Mouse (Mus musculus) embryonic fibroblast, embryonic 13.5 days (primary cell): Measurements from ENCODE around the gene Kdm5b. TPM values are rescaled to one million over a fixed set of nuclear protein-coding genes. Genes with fewer than 3 reads are reported as not detected.
"Not testable (repeated sequence)": the region's sequence is repeated elsewhere in the genome, so short reads cannot be mapped to it uniquely, and the experiment has no call there.

Experiments used
- H3K27ac ChIP-seq: 2 replicates; pipeline ENCODE4 v1.5.1; 2012; ENCODE audit warnings: low read length, control low read depth, inconsistent platforms; ENCODE audit not compliant: insufficient read depth
- H3K4me1 ChIP-seq: 2 replicates; pipeline ENCODE4 v1.6.1; 2011; ENCODE audit warnings: low read length; ENCODE audit not compliant: control insufficient read depth, insufficient read depth
- H3K4me3 ChIP-seq: 2 replicates; pipeline ENCODE4 v1.5.1; 2011; ENCODE audit warnings: mild to moderate bottlenecking, control low read depth, low read length; ENCODE audit not compliant: insufficient read depth
- CTCF ChIP-seq: IDR thresholded peaks from 2 replicates; pipeline ENCODE4 v1.5.1; 2011; ENCODE audit warnings: mild to moderate bottlenecking, control low read depth, low read length, moderate library complexity, borderline replicate concordance; ENCODE audit not compliant: insufficient read depth
- POLR2A ChIP-seq: IDR thresholded peaks from 2 replicates; pipeline ENCODE4 v1.6.1; 2011; ENCODE audit warnings: low read depth, mild to moderate bottlenecking, control low read depth, low read length, moderate library complexity
- polyA plus RNA-seq: library from polyadenylated mRNA; stranded (reverse); fragments of >200 nt; gene quantifications from 2 replicates; pipeline ENCODE4 v1.2.4, GENCODE M21; 2011; ENCODE audit warnings: low read depth; ENCODE audit not compliant: missing spikeins, insufficient read length

The Kdm5b gene
- polyA plus RNA-seq: 69.1 and 71.7 TPM in 2 replicates

GRCm38 (mm10) chr1:134559976-134560375 lies at the start of gene Kdm5b:
Gene Kdm5b (plus strand): TSS chr1:134560171.
- Histone ChIP-seq H3K27ac (peak within 1 kb of the TSS; percentile 28; the same call in 1 of the 2 replicates), H3K4me1 (no peaks in the 10 kb centered on the region; the same call in 1 of the 2 replicates), H3K4me3 (peak within 1 kb of the TSS; percentile 58)
- TF ChIP-seq POLR2A: peak; percentile 99
- TF ChIP-seq CTCF: no peak

DNA sequence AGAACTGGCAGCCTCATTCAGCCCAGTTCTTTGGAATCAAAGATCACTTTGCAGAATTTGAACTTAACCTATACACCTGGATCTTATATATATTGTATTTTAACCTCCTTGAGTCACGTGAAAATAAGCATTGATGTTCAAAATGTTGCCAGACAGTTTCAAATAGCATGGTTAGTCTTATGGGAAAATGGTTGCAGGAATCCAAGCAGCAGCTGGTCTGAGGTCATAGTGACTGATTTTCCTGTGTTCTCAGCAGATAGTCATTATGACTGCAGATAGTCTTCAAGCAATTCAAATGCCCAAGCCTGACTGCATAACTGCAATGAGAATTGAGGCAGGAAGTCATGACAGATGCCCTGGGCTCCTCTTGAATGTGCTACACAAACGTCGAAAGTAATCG lies 47.8 kb upstream of the Kdm5b start:
- H3K27ac ChIP-seq: no peak overlapping the region
- no peak overlapping the region for H3K4me3 ChIP-seq
- peaks cover 10% of the 10 kb centered on the region for H3K4me1 ChIP-seq
- TF ChIP-seq CTCF: no peak
- no peak for TF ChIP-seq POLR2A

DNA sequence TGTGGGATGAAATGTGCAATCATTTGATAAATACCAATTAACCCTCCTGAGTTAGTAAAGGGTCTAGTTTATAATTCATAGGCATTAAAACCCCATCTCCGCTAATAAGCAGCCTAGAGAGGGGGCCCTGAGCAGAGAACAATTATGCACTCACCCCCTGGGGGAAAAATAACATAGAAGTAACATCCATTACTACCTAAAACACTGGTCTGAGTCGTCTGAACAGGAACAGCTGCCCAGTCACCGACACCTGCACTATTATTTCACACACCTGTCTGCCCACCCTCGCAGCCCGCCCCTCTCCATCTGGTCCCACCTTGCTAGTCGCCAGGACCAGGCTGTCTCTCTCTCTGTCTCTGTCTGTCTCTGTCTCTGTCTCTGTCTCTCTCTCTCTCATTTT lies 47.4 kb upstream of the Kdm5b start:
- TF ChIP-seq POLR2A: no peak
- TF ChIP-seq CTCF: no peak
- no peak overlapping the region for H3K27ac ChIP-seq

DNA sequence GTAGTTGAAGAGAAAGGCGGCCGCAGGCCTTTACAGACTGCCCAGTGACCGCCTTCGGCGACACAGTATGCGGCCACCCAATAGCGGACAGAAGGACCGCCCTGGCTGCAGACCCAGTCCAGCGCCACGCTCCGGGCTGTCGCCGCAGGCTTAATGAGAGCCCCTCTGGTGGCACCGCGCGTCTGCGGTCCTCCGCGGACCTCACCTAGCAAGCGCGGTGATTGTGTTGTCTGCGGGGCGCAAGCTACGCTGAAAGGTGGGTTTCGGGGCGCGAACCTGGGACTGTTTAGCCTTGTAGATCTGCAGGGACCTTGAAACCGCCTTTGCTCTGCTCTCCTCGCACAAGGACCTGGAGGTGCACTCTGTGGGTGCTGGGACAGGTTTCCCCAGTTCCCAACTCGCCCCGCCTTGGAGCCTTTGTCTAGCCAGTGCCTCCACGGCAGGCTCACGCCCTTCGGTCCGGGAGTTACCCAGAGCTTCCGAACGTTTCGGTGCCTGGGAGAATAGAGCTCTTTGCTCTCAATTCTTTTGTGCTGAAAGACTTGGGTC lies 46.6 kb upstream of the Kdm5b start:
- TF ChIP-seq CTCF (no peak), POLR2A (no peak)
- no peak overlapping the region for H3K27ac ChIP-seq
- H3K4me3 ChIP-seq: peak overlapping the region; percentile 7
- peaks cover 10% of the 10 kb centered on the region for H3K4me1 ChIP-seq

More for the DNA sequence above, 47.4 kb upstream of the Kdm5b start:
- no peak overlapping the region for H3K4me3 ChIP-seq
- H3K4me1 ChIP-seq: peaks cover 10% of the 10 kb centered on the region

DNA sequence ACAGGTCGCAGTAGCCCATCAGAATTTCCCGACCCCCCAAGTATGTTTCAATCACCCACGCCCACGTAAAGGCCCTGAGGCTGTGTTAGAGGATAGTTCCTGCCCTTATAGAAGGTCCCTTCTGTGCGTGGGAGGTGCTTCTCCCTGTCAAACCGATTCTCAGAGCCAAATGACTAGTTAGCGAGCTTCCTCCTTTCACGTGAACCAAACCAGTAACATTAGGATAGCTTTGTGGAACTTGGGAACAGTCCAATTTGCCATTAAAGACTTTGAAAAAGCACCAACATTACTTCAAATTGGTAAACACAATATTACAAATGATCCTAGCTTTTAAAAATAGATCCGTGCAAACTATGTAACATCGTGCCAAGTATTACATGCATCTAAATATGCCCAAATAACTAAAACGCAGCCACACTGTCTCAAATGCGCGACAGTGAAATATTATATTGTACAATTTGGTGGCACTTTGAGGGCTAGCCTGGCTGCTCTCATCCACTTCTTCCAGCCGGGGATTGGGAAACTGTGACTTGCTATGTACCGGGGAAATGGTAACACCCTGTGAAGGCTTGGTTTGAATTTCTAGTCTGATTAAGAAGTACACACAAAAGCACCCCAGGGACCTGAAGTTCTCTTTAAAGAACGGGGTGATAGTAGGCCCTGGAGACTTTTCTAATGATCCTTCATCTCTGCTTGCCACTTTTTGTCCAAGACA lies 45.9 kb upstream of the Kdm5b start:
- Histone ChIP-seq H3K4me1 (peaks cover 10% of the 10 kb centered on the region), H3K4me3 (peak overlapping the region; percentile 7; the same call in 1 of the 2 replicates), H3K27ac (no peak overlapping the region)
- TF ChIP-seq CTCF (no peak), POLR2A (no peak)

- TF ChIP-seq POLR2A: no peak
- TF ChIP-seq CTCF: no peak
- no peak overlapping the region for H3K27ac ChIP-seq
- peaks cover 10% of the 10 kb centered on the region for H3K4me1 ChIP-seq
- H3K4me3 ChIP-seq: no peak overlapping the region
These were observed 44.1 kb upstream of the Kdm5b start for GRCm38 (mm10) chr1:134515891-134516290.

DNA sequence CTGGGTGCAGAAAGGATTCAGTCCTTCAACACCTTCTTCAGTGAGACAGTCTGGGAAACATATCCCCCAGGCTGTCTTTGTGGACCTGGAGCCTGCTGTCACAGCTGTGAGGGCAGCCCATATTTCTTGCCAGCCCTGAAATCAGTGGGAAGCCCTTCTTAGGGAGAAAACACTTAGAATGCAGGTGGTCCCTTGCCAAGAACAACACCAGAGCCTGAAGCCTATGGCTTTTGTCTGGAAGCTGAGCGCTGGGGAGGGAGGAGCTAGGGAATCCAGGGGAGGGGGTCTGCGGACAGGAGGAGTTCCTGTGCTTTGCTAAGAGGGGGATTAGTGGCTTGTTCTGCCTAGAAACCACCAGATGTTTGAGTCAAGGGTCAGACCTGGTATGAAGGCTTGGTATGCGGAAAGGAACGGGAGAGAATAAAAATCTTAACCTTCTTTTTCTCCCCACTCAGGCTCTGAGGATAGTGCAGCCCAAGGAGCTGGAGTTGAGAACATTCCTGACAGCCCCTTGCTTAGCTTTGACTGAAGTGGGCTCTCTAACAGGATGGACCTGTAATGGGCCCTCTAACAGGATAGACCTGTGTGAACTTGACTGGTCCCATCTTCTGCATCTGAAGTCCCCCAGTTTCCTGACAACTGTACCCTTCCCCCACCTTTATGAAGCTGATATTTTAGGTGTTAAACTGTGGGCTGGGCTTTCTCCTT lies 43.3 kb upstream of the Kdm5b start:
- H3K4me1 ChIP-seq: peaks cover 10% of the 10 kb centered on the region
- no peak for TF ChIP-seq CTCF
- TF ChIP-seq POLR2A: no peak
- no peak overlapping the region for H3K4me3 ChIP-seq
- H3K27ac ChIP-seq: peak overlapping the region; percentile 25; the same call in 1 of the 2 replicates

DNA sequence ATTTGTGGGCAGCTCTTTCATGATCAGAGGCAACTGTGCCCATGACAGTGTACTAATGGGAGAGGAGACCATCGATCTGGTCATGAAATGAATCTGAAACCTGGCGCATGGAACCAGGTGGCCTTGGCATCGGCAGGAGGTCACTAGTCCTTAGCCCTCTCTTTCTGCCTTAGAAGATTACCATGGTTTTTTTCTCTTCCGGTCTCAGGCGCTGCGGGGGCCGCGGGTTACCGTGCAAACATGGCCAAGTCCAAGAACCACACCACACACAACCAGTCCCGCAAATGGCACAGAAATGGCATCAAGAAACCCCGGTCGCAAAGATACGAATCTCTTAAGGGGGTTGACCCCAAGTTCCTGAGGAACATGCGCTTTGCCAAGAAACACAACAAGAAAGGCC lies 42.1 kb upstream of the Kdm5b start:
- H3K4me1 ChIP-seq, H3K27ac ChIP-seq, H3K4me3 ChIP-seq: not testable (repeated sequence)

- TF ChIP-seq POLR2A: no peak
- TF ChIP-seq CTCF: peak; percentile 73; the same call in 1 of the 2 replicates
- H3K27ac ChIP-seq: no peak overlapping the region
- H3K4me3 ChIP-seq: no peak overlapping the region
- H3K4me1 ChIP-seq: peaks cover 7% of the 10 kb centered on the region
These were observed 41.3 kb upstream of the Kdm5b start for GRCm38 (mm10) chr1:134518677-134519076.

GRCm38 (mm10) chr1:134519201-134519600 lies 40.8 kb upstream of the Kdm5b start:
- not testable (repeated sequence) for H3K27ac ChIP-seq, H3K4me1 ChIP-seq, H3K4me3 ChIP-seq

GRCm38 (mm10) chr1:134520001-134520721 lies 39.8 kb upstream of the Kdm5b start:
- no peak overlapping the region for H3K27ac ChIP-seq
- H3K4me1 ChIP-seq: peaks cover 7% of the 10 kb centered on the region
- TF ChIP-seq POLR2A (no peak), CTCF (no peak)
- no peak overlapping the region for H3K4me3 ChIP-seq
